Mouse (Mus musculus): ENCODE results near the gene Ctla2b. TPM values are rescaled to one million over a fixed set of nuclear protein-coding genes. Genes with fewer than 3 reads are reported as not detected.

Gene Ctla2b
- polyA plus RNA-seq, 1 experiment from 2014 or later, result 1.2 TPM

Other genes with a start within 250 kb of the Ctla2b start
- not detected in 2 replicates for gene BC051665, start 111.1 kb downstream of the Ctla2b start, polyA plus RNA-seq (2015; fragmentation: Nextera tagmentation; extraction: Ambion mirVana)
- gene Ctsll3, start 94.6 kb downstream of the Ctla2b start, polyA plus RNA-seq (2015; fragmentation: Nextera tagmentation; extraction: Ambion mirVana), result not detected in 2 replicates
- not detected in 2 replicates for gene 4930486L24Rik, start 33.0 kb downstream of the Ctla2b start, polyA plus RNA-seq (2015; fragmentation: Nextera tagmentation; extraction: Ambion mirVana)
- gene Gm49392, start 553 bp downstream of the Ctla2b start, polyA plus RNA-seq (2015; fragmentation: Nextera tagmentation; extraction: Ambion mirVana), result 0.32 TPM in 1 of 2 replicates, not detected in the other
- gene Tpbpb, start 7.4 kb upstream of the Ctla2b start, polyA plus RNA-seq (2015; fragmentation: Nextera tagmentation; extraction: Ambion mirVana), result not detected in 2 replicates
- not detected in 2 replicates for gene Gm49393, start 38.1 kb upstream of the Ctla2b start, polyA plus RNA-seq (2015; fragmentation: Nextera tagmentation; extraction: Ambion mirVana)
- gene Gm49391, start 39.1 kb upstream of the Ctla2b start, polyA plus RNA-seq (2015; fragmentation: Nextera tagmentation; extraction: Ambion mirVana), result 0.23 and 1.7 TPM in 2 replicates
- 16.3 and 27.7 TPM in 2 replicates for gene Ctla2a, start 39.2 kb upstream of the Ctla2b start, polyA plus RNA-seq (2015; fragmentation: Nextera tagmentation; extraction: Ambion mirVana)
- gene Tpbpa, start 44.5 kb upstream of the Ctla2b start, polyA plus RNA-seq (2015; fragmentation: Nextera tagmentation; extraction: Ambion mirVana), result not detected in 2 replicates
- gene Ctsj, start 108.5 kb upstream of the Ctla2b start, polyA plus RNA-seq (2015; fragmentation: Nextera tagmentation; extraction: Ambion mirVana), result not detected in 2 replicates
- not detected in 2 replicates for gene Ctsq, start 143.2 kb upstream of the Ctla2b start, polyA plus RNA-seq (2015; fragmentation: Nextera tagmentation; extraction: Ambion mirVana)

All from neural tube, embryonic 15.5 days (tissue).